Mouse (Mus musculus) erythroblast, embryonic 14.5 days (primary cell): ENCODE results near the gene Fam208a.

Source experiments
- GATA1 ChIP-seq: IDR thresholded peaks from 2 replicates; pipeline ENCODE4 v1.6.1; 2012; ENCODE audit warnings: low read length, inconsistent platforms, mixed read lengths
- TAL1 ChIP-seq: IDR thresholded peaks from 3 replicates; pipeline ENCODE4 v1.6.1; 2012; ENCODE audit warnings: low read length, inconsistent platforms, mixed read lengths

GRCm38 (mm10) chr14:27383321-27383830, 45.3 kb upstream of the Fam208a start:
- TF ChIP-seq GATA1 (no peak), TAL1 (no peak)
